Mouse (Mus musculus) embryonic fibroblast, embryonic 13.5 days (primary cell): ENCODE measurements around the gene Bmyc. TPM values are rescaled to one million over a fixed set of nuclear protein-coding genes. Genes with fewer than 3 reads are reported as not detected.
"Not testable (repeated sequence)": the region's sequence is repeated elsewhere in the genome, so short reads cannot be mapped to it uniquely, and the experiment has no call there.

Experiments used
- H3K27ac ChIP-seq: 2 replicates; pipeline ENCODE4 v1.5.1; 2012; ENCODE audit warnings: low read length, control low read depth, inconsistent platforms; ENCODE audit not compliant: insufficient read depth
- H3K4me1 ChIP-seq: 2 replicates; pipeline ENCODE4 v1.6.1; 2011; ENCODE audit warnings: low read length; ENCODE audit not compliant: control insufficient read depth, insufficient read depth
- H3K4me3 ChIP-seq: 2 replicates; pipeline ENCODE4 v1.5.1; 2011; ENCODE audit warnings: mild to moderate bottlenecking, control low read depth, low read length; ENCODE audit not compliant: insufficient read depth
- CTCF ChIP-seq: IDR thresholded peaks from 2 replicates; pipeline ENCODE4 v1.5.1; 2011; ENCODE audit warnings: mild to moderate bottlenecking, control low read depth, low read length, moderate library complexity, borderline replicate concordance; ENCODE audit not compliant: insufficient read depth
- POLR2A ChIP-seq: IDR thresholded peaks from 2 replicates; pipeline ENCODE4 v1.6.1; 2011; ENCODE audit warnings: low read depth, mild to moderate bottlenecking, control low read depth, low read length, moderate library complexity
- polyA plus RNA-seq: library from polyadenylated mRNA; stranded (reverse); fragments of >200 nt; gene quantifications from 2 replicates; pipeline ENCODE4 v1.2.4, GENCODE M21; 2011; ENCODE audit warnings: low read depth; ENCODE audit not compliant: missing spikeins, insufficient read length

Gene Bmyc
- polyA plus RNA-seq, 1 experiment, result 21.2 TPM

GRCm38 (mm10) chr2:25717222-25717621 is 10.7 kb downstream of the Bmyc start:
- Histone ChIP-seq H3K27ac (no peak overlapping the region), H3K4me3 (no peak overlapping the region), H3K4me1 (no peaks in the 10 kb centered on the region)
- TF ChIP-seq CTCF (no peak), POLR2A (no peak)

- H3K4me1 ChIP-seq, result no peaks in the 10 kb centered on the region
- H3K27ac ChIP-seq, result no peak overlapping the region
- H3K4me3 ChIP-seq, result no peak overlapping the region
- TF ChIP-seq POLR2A, result no peak
- no peak for TF ChIP-seq CTCF
Measured at GRCm38 (mm10) chr2:25733199-25733930, 26.8 kb downstream of the Bmyc start.

GRCm38 (mm10) chr2:25736709-25737108 is 30.2 kb downstream of the Bmyc start, which contains the start of gene Obp2b:
Obp2b (plus strand) TSS chr2:25737009.
- not testable (repeated sequence) for H3K27ac ChIP-seq, H3K4me3 ChIP-seq, H3K4me1 ChIP-seq

- Histone ChIP-seq H3K4me3 (no peak overlapping the region), H3K4me1 (no peaks in the 10 kb centered on the region), H3K27ac (no peak overlapping the region)
- TF ChIP-seq POLR2A (no peak), CTCF (no peak)
Measured at GRCm38 (mm10) chr2:25741671-25742070, 35.1 kb downstream of the Bmyc start.

- TF ChIP-seq POLR2A (no peak), CTCF (no peak)
- Histone ChIP-seq H3K27ac (no peak overlapping the region), H3K4me1 (no peaks in the 10 kb centered on the region), H3K4me3 (no peak overlapping the region)
Measured at GRCm38 (mm10) chr2:25754201-25754600, 47.7 kb downstream of the Bmyc start.

Other genes starting within 250 kb of the Bmyc start
- gene Clic3, start 249.9 kb upstream of the Bmyc start, polyA plus RNA-seq, result not detected in 2 replicates
- 12.9 and 13.6 TPM in 2 replicates for gene Paxx, start 245.6 kb upstream of the Bmyc start, polyA plus RNA-seq
- gene Ptgds, start 236.7 kb upstream of the Bmyc start, polyA plus RNA-seq, result not detected in 2 replicates
- not detected in 2 replicates for gene Lcn12, start 212.8 kb upstream of the Bmyc start, polyA plus RNA-seq
- 28.0 and 40.7 TPM in 2 replicates for gene Fbxw5, start 206.0 kb upstream of the Bmyc start, polyA plus RNA-seq
- 0.91 and 1.2 TPM in 2 replicates for gene C8g, start 205.0 kb upstream of the Bmyc start, polyA plus RNA-seq
- gene Traf2, start 159.8 kb upstream of the Bmyc start, polyA plus RNA-seq, result 11.5 and 13.1 TPM in 2 replicates
- gene Edf1, start 148.9 kb upstream of the Bmyc start, polyA plus RNA-seq, result 102 and 122 TPM in 2 replicates
- gene Mamdc4, start 131.9 kb upstream of the Bmyc start, polyA plus RNA-seq, result 0.45 and 1.0 TPM in 2 replicates
- gene Phpt1, start 131.5 kb upstream of the Bmyc start, polyA plus RNA-seq, result 33.0 and 46.4 TPM in 2 replicates
- gene Ajm1, start 125.0 kb upstream of the Bmyc start, polyA plus RNA-seq, result 0.17 and 0.25 TPM in 2 replicates
- 51.0 and 63.2 TPM in 2 replicates for gene Rabl6, start 98.2 kb upstream of the Bmyc start, polyA plus RNA-seq
- gene Ccdc183, start 89.1 kb upstream of the Bmyc start, polyA plus RNA-seq, result not detected in 2 replicates
- 17.3 and 18.3 TPM in 2 replicates for gene Tmem141, start 84.7 kb upstream of the Bmyc start, polyA plus RNA-seq
- gene Fcna, start 78.7 kb upstream of the Bmyc start, polyA plus RNA-seq, result not detected in 2 replicates
- gene Lcn8, start 53.6 kb upstream of the Bmyc start, polyA plus RNA-seq, result not detected in 2 replicates
- not detected in 2 replicates for gene Lcn5, start 48.8 kb upstream of the Bmyc start, polyA plus RNA-seq
- gene Lcn6, start 30.0 kb upstream of the Bmyc start, polyA plus RNA-seq, result not detected in 2 replicates
- not detected in 2 replicates for gene Lcn10, start 24.0 kb upstream of the Bmyc start, polyA plus RNA-seq
- not detected in 2 replicates for gene Obp2a, start 6.7 kb upstream of the Bmyc start, polyA plus RNA-seq
- not detected in 2 replicates for gene Obp2b, start 30.3 kb downstream of the Bmyc start, polyA plus RNA-seq
- gene Lcn3, start 58.8 kb downstream of the Bmyc start, polyA plus RNA-seq, result not detected in 2 replicates
- not detected in 2 replicates for gene Lcn11, start 70.3 kb downstream of the Bmyc start, polyA plus RNA-seq
- not detected in 2 replicates for gene Gm13539, start 75.5 kb downstream of the Bmyc start, polyA plus RNA-seq
- gene Glt6d1, start 109.1 kb downstream of the Bmyc start, polyA plus RNA-seq, result not detected in 2 replicates
- gene Lcn9, start 116.4 kb downstream of the Bmyc start, polyA plus RNA-seq, result not detected in 2 replicates
- not detected in 2 replicates for gene Sohlh1, start 140.5 kb downstream of the Bmyc start, polyA plus RNA-seq
- not detected in 2 replicates for gene Kcnt1, start 157.0 kb downstream of the Bmyc start, polyA plus RNA-seq